Mouse (Mus musculus) midbrain, embryonic 14.5 days (tissue): ENCODE data around the gene Meis2. TPM values are rescaled to one million over a fixed set of nuclear protein-coding genes. Genes with fewer than 3 reads are reported as not detected.

Source experiments
- ATAC-seq: fragments of 200-750 bp; cut with Nextera tagmentation; 2 replicates; pipeline ENCODE4 v1.8.0; 2017; ENCODE audit warnings: moderate number of reproducible peaks, moderate library complexity; ENCODE audit not compliant: low FRiP score, low TSS enrichment
- DNase-seq: peaks from one replicate; pipeline ENCODE4 v3.0.0-alpha.2; 2015
- H3K27ac ChIP-seq: fragments of 300-500 bp; sonication (generic); replicated peaks from 2 replicates; pipeline ENCODE4 v1.5.1; 2014; ENCODE audit warnings: mild to moderate bottlenecking, low read depth, low read length, moderate library complexity
- H3K27me3 ChIP-seq: fragments of 300-500 bp; sonication (generic); 2 replicates; pipeline ENCODE4 v1.6.1; 2014; ENCODE audit warnings: low read length, control low read depth, mixed read lengths; ENCODE audit not compliant: control insufficient read depth, insufficient read depth
- H3K36me3 ChIP-seq: fragments of 300-500 bp; sonication (generic); 2 replicates; pipeline ENCODE4 v1.6.1; 2014; ENCODE audit warnings: low read length, control low read depth; ENCODE audit not compliant: control insufficient read depth, insufficient read depth
- H3K4me1 ChIP-seq: fragments of 300-500 bp; sonication (generic); 2 replicates; pipeline ENCODE4 v1.6.1; 2014; ENCODE audit warnings: mild to moderate bottlenecking, antibody characterized with exemption, low read length, control low read depth; ENCODE audit not compliant: control insufficient read depth, insufficient read depth
- H3K4me2 ChIP-seq: fragments of 300-500 bp; sonication (generic); 2 replicates; pipeline ENCODE4 v1.6.1; 2014; ENCODE audit warnings: mild to moderate bottlenecking, low read length, moderate library complexity
- H3K4me3 ChIP-seq: fragments of 300-500 bp; sonication (generic); replicated peaks from 2 replicates; pipeline ENCODE4 v1.5.1; 2014; ENCODE audit warnings: low read depth, low read length
- H3K9ac ChIP-seq: fragments of 300-500 bp; sonication (generic); replicated peaks from 2 replicates; pipeline ENCODE4 v1.6.1; 2014; ENCODE audit warnings: mild to moderate bottlenecking, low read length, moderate library complexity
- H3K9me3 ChIP-seq: fragments of 300-500 bp; sonication (generic); 2 replicates; pipeline ENCODE4 v1.6.1; 2016; ENCODE audit warnings: low read length, control low read depth, mixed read lengths; ENCODE audit not compliant: control insufficient read depth
- WGBS: fragments of 180-500 bp; shearing (Covaris S2); extraction: QIAGEN DNeasy Blood & Tissue Kit; methylation state at CpG from one replicate; pipeline ENCODE4 v1.1.7; 2014; 5-methylcytosine and 5-hydroxymethylcytosine counted together
- polyA plus RNA-seq: library from polyadenylated mRNA; unstranded; fragments of >200 nt; fragmentation: Nextera tagmentation; extraction: Ambion mirVana; gene quantifications from 2 replicates; pipeline ENCODE4 v1.2.1, GENCODE M21; 2014

The Meis2 gene
- polyA plus RNA-seq, 1 experiment from 2014 or later, result 84.9 TPM

DNA sequence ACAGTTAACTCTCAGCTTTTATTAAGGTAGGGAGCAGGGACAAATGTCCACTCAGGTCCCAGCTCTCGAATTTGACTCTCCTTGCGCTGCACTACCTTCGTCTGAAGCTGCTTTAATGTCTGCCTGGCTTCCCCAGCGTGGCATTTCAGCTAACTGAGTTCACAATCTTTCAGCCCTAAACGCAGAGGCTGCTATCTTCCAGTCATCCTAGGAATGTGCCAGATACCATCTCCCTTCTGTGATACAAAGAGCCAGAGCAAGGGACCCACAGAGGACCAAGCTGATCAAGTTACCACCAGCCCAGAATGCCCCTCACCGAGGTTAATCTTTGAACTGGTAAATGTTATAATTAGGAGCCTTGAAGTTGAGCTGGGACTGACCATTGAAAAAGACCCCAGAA is 55.2 kb downstream of the Meis2 start:
- Histone ChIP-seq H3K9ac (no peak overlapping the region), H3K27ac (peak overlapping the region; percentile 77)

DNA sequence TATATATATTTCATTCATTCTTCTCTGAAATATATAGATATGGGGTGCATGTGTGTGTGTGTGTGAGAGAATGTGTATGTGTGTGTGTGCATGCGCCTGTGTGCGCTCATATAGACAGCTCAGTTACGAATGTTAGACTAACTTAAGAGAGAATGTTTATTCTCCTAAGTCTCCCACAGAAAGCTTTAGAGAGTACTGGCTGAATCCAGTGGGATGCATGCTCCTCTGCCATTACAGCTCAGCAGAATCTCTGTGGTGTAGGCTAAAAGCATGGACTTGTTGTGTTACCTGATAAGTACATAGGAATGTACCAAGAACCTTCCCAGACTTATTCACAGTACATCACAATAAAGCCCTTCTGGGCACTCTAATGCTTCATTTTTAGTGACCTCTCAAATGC is 55.6 kb downstream of the Meis2 start:
- ATAC-seq (no peak), DNase-seq (no peak)
- H3K27me3 ChIP-seq, result no peaks in the 10 kb centered on the region
- no peaks in the 10 kb centered on the region for H3K36me3 ChIP-seq
- no peak overlapping the region for H3K9ac ChIP-seq
- H3K4me1 ChIP-seq, result peaks cover 25% of the 10 kb centered on the region
- 55% methylated on average over 3 of the region's 3 CpGs for whole genome bisulfite sequencing
- no peaks in the 10 kb centered on the region for H3K9me3 ChIP-seq
- H3K27ac ChIP-seq, result peak overlapping the region; percentile 77
- no peak overlapping the region for H3K4me3 ChIP-seq
- H3K4me2 ChIP-seq, result no peak overlapping the region

More for the DNA sequence above, 55.2 kb downstream of the Meis2 start:
- peaks cover 23% of the 10 kb centered on the region for H3K4me1 ChIP-seq
- no peaks in the 10 kb centered on the region for H3K27me3 ChIP-seq
- 12% methylated on average over 6 of the region's 6 CpGs for WGBS
- H3K36me3 ChIP-seq, result no peaks in the 10 kb centered on the region
- no peaks in the 10 kb centered on the region for H3K9me3 ChIP-seq
- DNase-seq, result no peak
- ATAC-seq, result no peak
- no peak overlapping the region for H3K4me2 ChIP-seq
- no peak overlapping the region for H3K4me3 ChIP-seq

DNA sequence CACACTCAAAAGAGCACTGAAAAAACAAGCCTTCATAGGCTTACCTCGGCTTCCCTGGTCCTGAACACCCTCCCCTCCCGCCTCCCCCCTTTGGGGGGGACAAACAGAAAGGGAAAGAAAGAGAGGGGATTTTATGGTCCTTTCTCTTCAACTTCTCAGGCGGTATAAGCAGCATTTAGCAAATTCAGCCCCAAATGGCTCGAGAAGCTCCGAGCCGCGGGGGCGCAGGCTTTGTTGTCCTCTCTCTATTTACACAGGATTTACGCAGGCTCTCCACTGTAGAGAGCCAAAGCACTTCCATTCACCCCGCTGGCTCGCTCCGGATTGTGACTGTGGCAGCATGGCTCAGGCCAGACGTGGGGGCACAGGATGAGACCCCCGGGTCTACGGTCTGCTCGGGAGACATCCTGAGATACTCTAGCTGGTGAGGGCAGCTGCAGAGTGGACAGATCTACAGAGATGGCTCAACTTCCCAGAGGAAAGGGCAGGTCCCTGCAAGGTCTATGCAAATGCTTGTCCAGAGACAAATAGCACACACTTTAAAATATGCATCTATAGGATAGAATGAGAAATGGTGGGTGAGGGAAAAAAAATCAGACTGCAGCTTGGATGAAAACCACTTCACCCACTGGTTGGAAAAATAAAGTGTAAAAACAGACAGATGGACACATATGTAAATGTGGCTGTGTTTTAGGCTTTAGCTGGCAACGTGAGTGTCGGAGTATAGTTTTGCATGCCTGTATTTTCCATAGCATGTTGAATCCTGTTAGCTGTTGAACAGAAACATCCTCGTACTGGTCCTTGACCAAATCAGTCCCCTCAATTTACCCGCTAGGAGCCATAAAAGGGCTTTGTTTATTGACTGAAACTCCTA is 56.3 kb downstream of the Meis2 start:
- Histone ChIP-seq H3K27ac (peak overlapping the region; percentile 77), H3K4me3 (peak overlapping the region; percentile 15), H3K27me3 (no peaks in the 10 kb centered on the region), H3K4me1 (peaks cover 28% of the 10 kb centered on the region), H3K9ac (peak overlapping the region; percentile 2; the same call in 1 of the 2 replicates), H3K9me3 (no peaks in the 10 kb centered on the region), H3K4me2 (peak overlapping the region; percentile 50), H3K36me3 (no peaks in the 10 kb centered on the region)
- DNase-seq (peak; percentile 81), ATAC-seq (peak; percentile 86)
- 2% methylated on average over 20 of the region's 20 CpGs for WGBS

DNA sequence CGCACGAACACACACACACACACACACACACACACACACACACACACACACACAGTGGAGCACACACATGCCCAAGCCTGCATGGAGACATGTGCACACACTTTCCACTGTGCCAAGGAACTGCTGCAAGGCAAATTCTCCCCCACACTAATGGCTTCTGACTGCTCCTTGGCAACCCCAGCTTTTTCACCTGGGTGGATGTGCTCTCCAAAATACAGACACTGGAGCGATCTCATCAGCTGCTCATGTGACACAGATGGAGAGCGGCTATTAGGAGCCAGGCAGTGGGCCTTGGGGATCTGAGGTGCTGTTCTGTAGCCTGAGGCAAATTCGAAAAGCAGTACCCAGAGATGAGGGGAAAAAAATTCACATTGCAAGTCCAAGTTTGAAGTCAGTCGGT is 63.3 kb downstream of the Meis2 start:
- Histone ChIP-seq H3K27me3 (no peaks in the 10 kb centered on the region), H3K4me3 (no peak overlapping the region), H3K4me1 (peaks cover 25% of the 10 kb centered on the region), H3K9ac (no peak overlapping the region), H3K9me3 (no peaks in the 10 kb centered on the region), H3K4me2 (no peak overlapping the region), H3K27ac (peak overlapping the region; percentile 43), H3K36me3 (no peaks in the 10 kb centered on the region)
- DNase-seq (peak; percentile 62), ATAC-seq (peak; percentile 59; the same call in 1 of the 2 replicates)
- WGBS, result 60% methylated on average over 6 of the region's 6 CpGs

DNA sequence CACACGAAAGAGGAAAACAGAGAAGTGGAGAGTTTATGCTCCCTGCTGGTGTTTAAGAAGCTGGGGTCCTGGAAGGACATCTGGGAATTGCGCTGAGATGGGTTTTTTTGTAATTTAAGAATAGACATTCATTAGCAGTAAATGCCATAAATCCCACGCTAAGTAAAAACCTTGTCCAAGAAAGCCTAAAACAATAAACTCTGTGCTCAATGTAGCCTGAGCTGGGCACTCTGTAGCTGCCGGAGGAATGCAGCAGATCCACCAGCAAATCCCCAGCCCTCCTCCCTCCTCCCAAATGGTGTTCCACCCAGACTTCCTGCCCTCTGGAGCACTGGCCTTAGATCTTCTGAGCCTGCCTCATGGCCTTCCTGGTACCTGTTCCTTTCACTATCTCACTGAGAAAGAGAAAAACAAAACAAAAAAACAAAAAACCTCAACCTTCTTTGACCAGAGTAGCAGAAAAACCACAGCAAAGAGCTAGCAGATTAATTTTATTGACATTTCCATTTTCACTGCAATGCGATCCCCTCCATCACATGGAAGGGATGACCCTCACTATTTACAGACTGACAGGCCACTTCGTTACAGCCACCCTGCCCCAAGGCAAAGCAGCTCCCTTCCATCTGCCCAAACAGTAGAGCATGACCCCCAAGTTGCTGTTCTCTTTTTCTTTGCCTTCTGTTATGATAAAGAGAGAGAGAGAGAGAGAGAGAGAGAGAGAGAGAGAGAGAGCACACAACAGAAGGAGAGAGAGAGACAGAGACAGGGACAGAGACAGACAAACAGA is 64.1 kb downstream of the Meis2 start:
- Histone ChIP-seq H3K4me2 (no peak overlapping the region), H3K9me3 (no peaks in the 10 kb centered on the region), H3K27ac (peak overlapping the region; percentile 43), H3K4me3 (no peak overlapping the region), H3K27me3 (no peaks in the 10 kb centered on the region), H3K36me3 (no peaks in the 10 kb centered on the region), H3K4me1 (peaks cover 25% of the 10 kb centered on the region), H3K9ac (no peak overlapping the region)
- DNase-seq (no peak), ATAC-seq (no peak)
- WGBS, result 29% methylated on average over 6 of the region's 6 CpGs

DNA sequence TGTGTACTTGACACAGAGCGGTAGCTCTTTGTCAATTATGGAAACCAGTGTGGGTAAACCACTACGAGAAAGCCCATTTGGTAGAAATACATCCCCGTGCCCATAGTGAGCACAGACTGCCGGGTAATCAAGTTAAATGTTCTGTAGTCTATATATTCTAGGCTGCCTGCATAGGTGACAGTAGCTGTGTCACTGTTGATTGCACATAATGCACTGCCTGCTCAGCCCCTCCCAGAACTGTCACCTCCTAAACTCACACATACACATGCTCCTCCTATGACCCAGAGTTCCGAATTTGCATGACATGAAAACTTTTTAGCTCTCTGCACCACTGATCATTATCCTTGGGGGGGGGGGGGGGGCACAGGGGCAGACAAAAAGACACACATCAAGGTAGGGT is 65.1 kb downstream of the Meis2 start:
- Histone ChIP-seq H3K27ac (no peak overlapping the region), H3K9me3 (no peaks in the 10 kb centered on the region), H3K4me3 (no peak overlapping the region), H3K4me2 (no peak overlapping the region), H3K27me3 (no peaks in the 10 kb centered on the region), H3K4me1 (peaks cover 24% of the 10 kb centered on the region), H3K9ac (no peak overlapping the region), H3K36me3 (no peaks in the 10 kb centered on the region)
- ATAC-seq (no peak; the same call in 1 of the 2 replicates), DNase-seq (no peak)
- 77% methylated on average over 5 of the region's 5 CpGs for WGBS

DNA sequence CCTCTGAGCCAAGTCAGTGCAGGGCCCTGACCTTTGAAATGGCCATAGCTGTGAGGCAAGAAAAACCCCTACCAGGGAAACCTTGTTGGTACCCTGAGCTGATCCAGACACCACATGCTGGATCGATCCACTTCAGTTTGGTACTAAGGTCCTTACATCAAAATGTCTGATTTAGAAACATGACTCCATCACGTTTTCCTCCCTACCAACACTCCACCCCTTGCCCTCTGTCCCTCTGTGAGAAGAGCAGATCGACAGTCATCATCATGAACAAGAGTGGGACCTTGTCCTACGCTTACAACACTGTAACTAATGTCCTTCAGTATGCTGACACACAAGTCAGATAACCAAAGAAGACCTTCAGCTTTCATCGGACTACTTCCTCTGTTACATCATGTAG is 66.8 kb downstream of the Meis2 start:
- peaks cover 18% of the 10 kb centered on the region for H3K4me1 ChIP-seq
- WGBS, result 87% methylated on average over 5 of the region's 5 CpGs

DNA sequence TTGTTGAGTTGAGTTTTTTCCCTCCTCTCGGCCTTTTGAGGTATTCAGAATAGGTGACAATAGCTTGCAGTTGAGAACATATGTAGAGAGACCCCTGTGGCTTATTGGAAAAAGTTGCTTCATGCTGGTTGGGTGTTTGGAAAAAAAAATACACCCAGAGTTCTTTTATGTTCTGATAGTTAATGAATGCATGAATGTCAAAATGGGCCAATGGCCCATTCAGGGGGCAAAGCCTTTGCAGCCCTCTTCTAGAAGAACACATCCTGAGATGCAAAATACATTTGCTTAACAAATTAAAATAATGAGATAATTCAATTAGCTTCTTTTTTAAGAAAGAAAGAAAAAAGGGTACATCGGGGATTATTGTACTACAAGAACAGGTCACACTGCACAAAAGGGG is 69.2 kb downstream of the Meis2 start:
- Histone ChIP-seq H3K4me3 (no peak overlapping the region), H3K9me3 (no peaks in the 10 kb centered on the region), H3K4me1 (peaks cover 7% of the 10 kb centered on the region), H3K27ac (no peak overlapping the region), H3K9ac (no peak overlapping the region), H3K4me2 (no peak overlapping the region), H3K36me3 (no peaks in the 10 kb centered on the region), H3K27me3 (no peaks in the 10 kb centered on the region)
- 43% methylated on average over 2 of the region's 2 CpGs for WGBS
- ATAC-seq (no peak), DNase-seq (no peak)

More for the DNA sequence above, 66.8 kb downstream of the Meis2 start:
- no peak overlapping the region for H3K4me2 ChIP-seq
- H3K9me3 ChIP-seq, result no peaks in the 10 kb centered on the region
- ATAC-seq, result no peak
- no peak for DNase-seq
- no peaks in the 10 kb centered on the region for H3K27me3 ChIP-seq
- H3K4me3 ChIP-seq, result no peak overlapping the region
- H3K36me3 ChIP-seq, result no peaks in the 10 kb centered on the region
- H3K27ac ChIP-seq, result no peak overlapping the region
- H3K9ac ChIP-seq, result no peak overlapping the region
